Mouse (Mus musculus) heart, adult 2 months (tissue): Measurements from ENCODE around the gene Egln3. TPM values are rescaled to one million over a fixed set of nuclear protein-coding genes. Genes with fewer than 3 reads are reported as not detected.

Experiments used
- DNase-seq, 2 experiments: peaks; one replicate each; pipeline ENCODE4 v3.0.0; 2021
- H3K27ac ChIP-seq: fragments of 200-600 bp; 2 replicates; pipeline ENCODE4 v1.8.1; 2022
- H3K27me3 ChIP-seq: fragments of 200-500 bp; 2 replicates; pipeline ENCODE4 v1.6.1; 2012; ENCODE audit warnings: mild to moderate bottlenecking, low read length, inconsistent platforms, mixed read lengths; ENCODE audit not compliant: control insufficient read depth, insufficient read depth
- H3K36me3 ChIP-seq: fragments of 200-500 bp; 2 replicates; pipeline ENCODE4 v1.6.1; 2012; ENCODE audit warnings: low read length, inconsistent platforms; ENCODE audit not compliant: control insufficient read depth, insufficient read depth
- H3K4me1 ChIP-seq: fragments of 200-500 bp; 2 replicates; pipeline ENCODE4 v1.6.1; 2011; ENCODE audit warnings: low read length; ENCODE audit not compliant: control insufficient read depth, insufficient read depth
- H3K4me3 ChIP-seq: fragments of 200-600 bp; 2 replicates; pipeline ENCODE4 v1.8.1; 2022
- H3K79me2 ChIP-seq: fragments of 200-500 bp; replicated peaks from 2 replicates; pipeline ENCODE4 v1.6.1; 2012; ENCODE audit warnings: mild to moderate bottlenecking, inconsistent platforms, low read length, moderate library complexity, mixed read lengths; ENCODE audit not compliant: control insufficient read depth, insufficient read depth
- H3K9ac ChIP-seq: fragments of 200-500 bp; 2 replicates; pipeline ENCODE4 v1.6.1; 2012; ENCODE audit warnings: low read depth, mild to moderate bottlenecking, control low read depth, inconsistent platforms, low read length, mixed read lengths
- CTCF ChIP-seq: fragments of 200-600 bp; IDR thresholded peaks from 2 replicates; pipeline ENCODE4 v1.8.1; 2022; ENCODE audit warnings: antibody characterized with exemption, mild to moderate bottlenecking, moderate library complexity
- EP300 ChIP-seq: fragments of 200-500 bp; IDR thresholded peaks from 2 replicates; pipeline ENCODE4 v1.6.1; 2011; ENCODE audit warnings: low read depth, low read length, control low read depth; ENCODE audit not compliant: insufficient read depth
- POLR2A ChIP-seq: fragments of 200-500 bp; IDR thresholded peaks from 2 replicates; pipeline ENCODE4 v1.6.1; 2011; ENCODE audit warnings: mild to moderate bottlenecking, low read depth, low read length, control low read depth; ENCODE audit not compliant: insufficient read depth
- WGBS: fragments of 180-500 bp; shearing (Covaris S2); methylation state at CpG from one replicate; pipeline ENCODE4 v1.1.7; 2018; 5-methylcytosine and 5-hydroxymethylcytosine counted together
- intact Hi-C: fragments of 180-260 bp; cut with DNase I; formaldehyde crosslinking; loops from one replicate; pipeline ENCODE4 v1.15.1; 2025
- polyA plus RNA-seq: library from polyadenylated mRNA; depleted of rRNA; stranded (reverse); fragments of >200 nt; gene quantifications from 2 replicates; pipeline ENCODE4 v1.2.3, GENCODE M21; 2012
- total RNA-seq, 2 experiments: library from RNA; stranded (reverse); gene quantifications; 2 replicates each; pipeline ENCODE4 v1.2.3; 2021

The Egln3 gene
- total and polyA plus RNA-seq, 3 experiments, result 27.8 to 94.5 (median 76.3) TPM

GRCm38 (mm10) chr12:54164724-54165050, 39.0 kb downstream of the Egln3 start:
- 52% methylated on average over 6 of the region's 6 CpGs for WGBS
- Histone ChIP-seq H3K9ac (no peak overlapping the region), H3K4me1 (peaks cover 2% of the 10 kb centered on the region; the same call in 1 of the 2 replicates), H3K36me3 (no peaks in the 10 kb centered on the region), H3K4me3 (no peak overlapping the region), H3K79me2 (no peaks in the 10 kb centered on the region), H3K27ac (no peak overlapping the region), H3K27me3 (no peaks in the 10 kb centered on the region)
- intact Hi-C loops, result no loop called here
- no peak for DNase-seq
- no peak for TF ChIP-seq CTCF
- TF ChIP-seq POLR2A, result no peak
- no peak for TF ChIP-seq EP300

GRCm38 (mm10) chr12:54164040-54164723, 39.5 kb downstream of the Egln3 start:
- H3K27me3 ChIP-seq, result no peaks in the 10 kb centered on the region
- peaks cover 2% of the 10 kb centered on the region; the same call in 1 of the 2 replicates for H3K4me1 ChIP-seq
- WGBS, result 75% methylated on average over 9 of the region's 9 CpGs
- no peaks in the 10 kb centered on the region for H3K79me2 ChIP-seq
- no peak overlapping the region for H3K9ac ChIP-seq
- H3K27ac ChIP-seq, result no peak overlapping the region
- H3K4me3 ChIP-seq, result no peak overlapping the region
- no peak for TF ChIP-seq EP300
- TF ChIP-seq CTCF, result no peak
- no peak for TF ChIP-seq POLR2A
- DNase-seq, result no peak
- H3K36me3 ChIP-seq, result no peaks in the 10 kb centered on the region
- intact Hi-C loops, result no loop called here

- Histone ChIP-seq H3K9ac (no peak overlapping the region; the same call in 1 of the 2 replicates), H3K27ac (no peak overlapping the region; the same call in 1 of the 2 replicates), H3K79me2 (no peaks in the 10 kb centered on the region), H3K36me3 (no peaks in the 10 kb centered on the region), H3K4me3 (no peak overlapping the region), H3K27me3 (no peaks in the 10 kb centered on the region), H3K4me1 (peaks cover 2% of the 10 kb centered on the region; the same call in 1 of the 2 replicates)
- TF ChIP-seq POLR2A (no peak), EP300 (no peak), CTCF (no peak)
- 12% methylated on average over 4 of the region's 4 CpGs for WGBS
- DNase-seq, result no peak
- intact Hi-C loops, result no loop called here
These were observed 40.5 kb downstream of the Egln3 start for GRCm38 (mm10) chr12:54163166-54163565.

- peak; percentile 34 to 56 for DNase-seq
- TF ChIP-seq POLR2A (no peak), EP300 (no peak), CTCF (no peak)
These were observed 41.0 kb downstream of the Egln3 start for GRCm38 (mm10) chr12:54162637-54163131.

GRCm38 (mm10) chr12:54161468-54162202, 42.0 kb downstream of the Egln3 start:
- H3K27ac ChIP-seq, result no peak overlapping the region
- intact Hi-C loops, result no loop called here
- no peak for DNase-seq
- peaks cover 2% of the 10 kb centered on the region; the same call in 1 of the 2 replicates for H3K4me1 ChIP-seq
- TF ChIP-seq CTCF (no peak), POLR2A (no peak), EP300 (no peak)
- 49% methylated on average over 5 of the region's 5 CpGs for WGBS
- no peak overlapping the region for H3K4me3 ChIP-seq
- no peaks in the 10 kb centered on the region for H3K36me3 ChIP-seq
- no peaks in the 10 kb centered on the region for H3K79me2 ChIP-seq
- H3K9ac ChIP-seq, result no peak overlapping the region
- H3K27me3 ChIP-seq, result no peaks in the 10 kb centered on the region

More at GRCm38 (mm10) chr12:54162637-54163131, 41.0 kb downstream of the Egln3 start:
- no peaks in the 10 kb centered on the region for H3K79me2 ChIP-seq
- no peaks in the 10 kb centered on the region for H3K36me3 ChIP-seq
- peaks cover 2% of the 10 kb centered on the region; the same call in 1 of the 2 replicates for H3K4me1 ChIP-seq
- under 1% methylated on average over 16 of the region's 16 CpGs for WGBS
- H3K27ac ChIP-seq, result peak overlapping the region; percentile 36; the same call in 1 of the 2 replicates
- intact Hi-C loops, result no loop called here
- H3K9ac ChIP-seq, result peak overlapping the region; percentile 71
- H3K4me3 ChIP-seq, result peak overlapping the region; percentile 19
- H3K27me3 ChIP-seq, result no peaks in the 10 kb centered on the region

GRCm38 (mm10) chr12:54160279-54160678, 43.4 kb downstream of the Egln3 start:
- 78% methylated on average over 2 of the region's 2 CpGs for WGBS
- no peak overlapping the region for H3K27ac ChIP-seq
- intact Hi-C loops, result no loop called here
- peaks cover 2% of the 10 kb centered on the region; the same call in 1 of the 2 replicates for H3K4me1 ChIP-seq
- DNase-seq, result no peak
- H3K9ac ChIP-seq, result no peak overlapping the region
- H3K27me3 ChIP-seq, result no peaks in the 10 kb centered on the region
- no peaks in the 10 kb centered on the region for H3K79me2 ChIP-seq
- no peak overlapping the region for H3K4me3 ChIP-seq
- TF ChIP-seq EP300 (no peak), CTCF (no peak), POLR2A (no peak)
- no peaks in the 10 kb centered on the region for H3K36me3 ChIP-seq
